9 mouse cellular contexts compared by ENCODE assay signal in the genomic region with DNA sequence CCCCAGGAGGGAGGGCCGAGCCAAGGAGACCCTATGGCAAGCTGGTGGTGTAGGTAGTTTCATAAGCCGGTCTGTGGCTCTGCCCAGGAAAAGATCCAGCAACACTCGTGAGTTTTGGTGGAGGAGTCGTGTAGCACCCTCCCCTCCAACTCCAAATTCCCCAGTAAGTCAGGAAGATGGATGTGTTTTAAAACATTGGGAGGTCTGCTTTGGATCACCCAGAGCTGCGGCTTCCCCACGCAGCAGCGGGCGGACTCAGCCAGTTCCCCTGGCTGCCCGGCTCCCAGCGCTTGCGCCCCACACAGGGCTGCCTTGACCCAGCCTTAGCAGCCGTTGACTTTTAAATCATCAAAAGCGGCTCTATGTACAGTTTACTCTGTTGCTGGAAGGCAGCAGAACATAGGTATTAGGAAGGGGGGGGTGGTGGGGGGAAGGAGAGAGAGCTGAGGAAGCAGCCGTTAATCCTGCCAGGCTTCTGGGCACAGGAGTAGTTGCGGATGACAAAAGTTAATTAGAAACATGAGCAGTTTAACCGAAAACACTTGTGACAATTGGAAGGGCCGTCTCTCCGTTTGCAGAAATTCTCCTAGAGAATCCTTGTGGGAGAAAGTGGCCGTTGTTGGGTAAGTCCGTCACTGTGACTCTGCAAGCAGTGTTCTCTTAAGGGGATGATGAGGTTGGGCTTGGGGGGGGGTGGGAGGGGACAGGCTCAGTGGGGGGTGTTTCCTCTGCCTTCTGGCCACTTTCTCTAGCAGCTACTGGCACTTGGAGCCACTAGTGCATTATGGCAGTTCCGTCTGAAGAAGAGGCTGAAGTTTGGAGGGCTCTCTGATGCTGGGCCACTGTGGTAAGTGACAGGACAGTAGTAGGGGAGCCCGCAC.
DNase-seq lines count a peak whose midpoint lies in the region; ATAC-seq lines count a peak whose summit lies in the region.
"Had no signal": no experiment of that assay in that cellular context is flagged by ENCODE, and none has a peak within 500 bp of the region (broad histone marks: within the 10 kb centered on the region; RNA-seq: fewer than 3 reads in every experiment).

No protein-coding gene starts in this region.

- no peak for DNase-seq in kidney, adult 11 months
- DNase-seq in brain, adult 2 months (ENCODE audit: low read depth, low spot score): peak; percentile 62
- DNase-seq in hindbrain, embryonic 11.5 days (ENCODE audit: low spot score): peak; percentile 38
- DNase-seq in mesoderm, embryonic 11.5 days (ENCODE audit: low read depth, low spot score): peak; percentile 74
- no peak for DNase-seq in spleen, adult 12 weeks (ENCODE audit: low spot score)
- DNase-seq in thymus, postnatal 14 days: no peak
- no peak for DNase-seq in layer of hippocampus, adult 18-20 months (ENCODE audit: low spot score in 2 of 2)

- H3K27me3 ChIP-seq in kidney, embryonic 14.5 days (ENCODE audit: control insufficient read depth, insufficient read depth, low read length): no peaks in the 10 kb centered on the region
- no peaks in the 10 kb centered on the region for H3K27me3 ChIP-seq in hindbrain, embryonic 11.5 days (ENCODE audit: control insufficient read depth, insufficient read depth, low read length)
- H3K27me3 ChIP-seq: Patski had no signal

- H3K4me2 ChIP-seq in kidney, embryonic 14.5 days (replicated peaks; ENCODE audit: low read depth, low read length): peak overlapping the region; percentile 38
- H3K4me2 ChIP-seq in hindbrain, embryonic 11.5 days (replicated peaks; ENCODE audit: low read depth, low read length): no peak overlapping the region

- H3K4me3 ChIP-seq in kidney, embryonic 14.5 days (ENCODE audit: low read length): peak overlapping the region; percentile 24
- no peak overlapping the region for H3K4me3 ChIP-seq in hindbrain, embryonic 11.5 days (ENCODE audit: low read depth, low read length)

- no peaks in the 10 kb centered on the region; the same call in 1 of the 2 replicates for H3K36me3 ChIP-seq in kidney, embryonic 14.5 days (ENCODE audit: control insufficient read depth, insufficient read depth, low read length)
- H3K36me3 ChIP-seq in hindbrain, embryonic 11.5 days (ENCODE audit: control insufficient read depth, insufficient read depth, low read length): no peaks in the 10 kb centered on the region

- peak overlapping the region; percentile 52; the same call in 1 of the 2 replicates for H3K27ac ChIP-seq in kidney, embryonic 14.5 days (ENCODE audit: low read depth, low read length)
- no peak overlapping the region for H3K27ac ChIP-seq in hindbrain, embryonic 11.5 days (ENCODE audit: low read depth, low read length)

- H3K9ac ChIP-seq in kidney, embryonic 14.5 days (ENCODE audit: low read depth, low read length): peak overlapping the region; percentile 32; the same call in 1 of the 2 replicates
- no peak overlapping the region for H3K9ac ChIP-seq in hindbrain, embryonic 11.5 days (ENCODE audit: low read depth, low read length)

- 10% methylated on average over 22 of the region's 22 CpGs for WGBS in kidney, embryonic 14.5 days
- 30% methylated on average over 22 of the region's 22 CpGs for WGBS in hindbrain, embryonic 11.5 days

- ATAC-seq in kidney, embryonic 14.5 days (ENCODE audit: low FRiP score, low TSS enrichment): peak; percentile 83
- 0 out of 2 replicates have a peak, but pooled peaks have one; percentile 43 for ATAC-seq in hindbrain, embryonic 11.5 days (ENCODE audit: low FRiP score)
- ATAC-seq: Patski had no signal

- peaks cover 13% of the 10 kb centered on the region for H3K4me1 ChIP-seq in kidney, embryonic 14.5 days (ENCODE audit: control insufficient read depth, insufficient read depth, low read length)
- no peaks in the 10 kb centered on the region for H3K4me1 ChIP-seq in hindbrain, embryonic 11.5 days (replicated peaks; ENCODE audit: control insufficient read depth, insufficient read depth, low read length)

- H3K9me3 ChIP-seq in kidney, embryonic 14.5 days (ENCODE audit: control insufficient read depth, low read length): no peaks in the 10 kb centered on the region
- H3K9me3 ChIP-seq in hindbrain, embryonic 11.5 days (ENCODE audit: control insufficient read depth, low read length): no peaks in the 10 kb centered on the region

Comparison
In these comparisons a context has a peak if more than half of its experiments do, and no peak if none do; other contexts are left out.
1. DNase-seq: peak in brain, adult 2 months (single experiment), hindbrain, embryonic 11.5 days (single experiment) and mesoderm, embryonic 11.5 days (single experiment); none in kidney, adult 11 months (single experiment), spleen, adult 12 weeks (single experiment), thymus, postnatal 14 days (single experiment) and layer of hippocampus, adult 18-20 months (0 of 2).